Mouse (Mus musculus) spleen, adult 12 weeks (tissue): ENCODE measurements around the gene Igdcc4.
"Not testable (repeated sequence)": the region's sequence is repeated elsewhere in the genome, so short reads cannot be mapped to it uniquely, and the experiment has no call there.

Source experiments
- DNase-seq: peaks from one replicate; pipeline ENCODE4 v3.0.0; 2022; ENCODE audit warnings: low spot score

The Igdcc4 gene

DNA sequence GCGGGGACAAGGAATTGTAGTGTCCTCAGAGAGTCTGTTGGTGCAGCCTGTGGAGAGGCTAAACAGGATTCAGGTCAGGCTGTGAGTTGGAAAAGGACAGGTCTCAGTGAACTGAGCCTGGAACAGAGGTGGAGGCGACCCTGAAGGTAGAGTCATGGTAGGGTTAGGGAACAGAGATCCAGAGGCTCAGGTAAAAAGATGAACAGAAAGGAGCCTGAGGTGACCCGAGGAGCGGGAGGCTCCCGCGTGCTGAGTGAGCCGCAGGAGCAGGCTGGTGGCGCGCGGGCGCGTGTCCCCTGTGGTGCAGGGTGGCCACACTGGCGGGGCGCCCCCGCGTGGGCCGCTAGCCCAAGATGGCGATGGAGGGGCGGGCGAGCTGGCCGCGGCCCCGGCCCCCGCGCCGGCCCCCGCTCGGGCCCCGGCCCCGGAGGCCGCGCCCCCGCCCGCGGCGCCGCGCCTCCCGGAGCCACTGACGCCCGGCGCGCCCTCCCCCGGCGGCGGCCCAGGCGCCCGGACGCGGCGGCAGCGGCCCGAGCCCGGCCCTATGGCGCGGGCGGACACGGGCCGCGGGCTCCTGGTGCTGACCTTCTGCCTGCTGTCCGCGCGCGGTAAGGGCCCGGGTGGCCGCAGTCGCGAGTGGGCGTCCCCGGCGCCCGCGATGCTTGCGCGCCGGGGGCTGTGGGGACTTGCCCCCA, at the start of gene Igdcc4:
Igdcc4 (plus strand) TSS at position 496 of the 695 bp plus-strand sequence.
- no peak for DNase-seq

- DNase-seq: no peak
Observed at GRCm38 (mm10) chr9:65064251-65064650, 37.0 kb upstream of the Igdcc4 start.

GRCm38 (mm10) chr9:65070587-65070986, 30.7 kb upstream of the Igdcc4 start:
- DNase-seq: no peak

GRCm38 (mm10) chr9:65073555-65073954, 27.7 kb upstream of the Igdcc4 start:
- DNase-seq: no peak

DNA sequence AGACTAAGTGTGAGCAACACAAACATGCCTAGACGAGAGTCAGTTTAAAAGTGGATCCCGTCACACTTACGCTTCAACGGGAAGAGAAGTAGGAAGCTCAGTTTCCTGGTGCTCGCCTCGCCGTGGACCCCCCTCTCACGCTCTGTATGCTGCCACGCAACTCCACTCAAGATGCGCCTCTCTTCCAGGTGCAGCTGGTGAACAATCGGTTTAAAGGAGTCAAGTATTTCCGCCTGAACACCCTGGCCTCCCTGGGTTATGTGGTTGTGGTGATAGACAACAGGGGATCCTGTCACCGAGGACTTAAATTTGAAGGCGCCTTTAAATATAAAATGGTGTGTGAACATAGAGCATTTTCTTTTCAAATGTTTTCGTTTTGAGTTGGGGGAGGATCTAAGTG, 27.0 kb upstream of the Igdcc4 start:
- DNase-seq: no peak

- DNase-seq: no peak
Observed at GRCm38 (mm10) chr9:65074855-65075493, 26.3 kb upstream of the Igdcc4 start.

DNA sequence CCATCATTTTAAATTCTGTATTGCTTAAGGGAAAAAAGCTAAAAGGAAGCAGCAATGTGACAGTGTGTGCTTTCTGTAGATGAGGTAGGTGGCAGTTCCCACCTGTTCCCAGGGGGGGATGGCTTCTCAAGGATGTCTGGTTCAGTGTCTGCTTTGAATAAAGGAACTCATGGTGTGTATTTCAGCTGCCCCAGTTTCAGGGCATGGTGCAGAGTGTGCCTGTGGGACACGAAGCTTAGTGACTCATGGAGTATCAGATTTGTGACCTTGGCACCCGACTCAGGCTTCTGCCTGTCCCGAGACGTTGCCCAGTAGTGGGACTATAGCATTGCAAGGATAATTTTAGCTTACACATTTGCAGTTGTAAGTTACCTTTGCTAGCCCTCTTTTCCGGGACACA, 23.8 kb upstream of the Igdcc4 start:
- DNase-seq: no peak

DNA sequence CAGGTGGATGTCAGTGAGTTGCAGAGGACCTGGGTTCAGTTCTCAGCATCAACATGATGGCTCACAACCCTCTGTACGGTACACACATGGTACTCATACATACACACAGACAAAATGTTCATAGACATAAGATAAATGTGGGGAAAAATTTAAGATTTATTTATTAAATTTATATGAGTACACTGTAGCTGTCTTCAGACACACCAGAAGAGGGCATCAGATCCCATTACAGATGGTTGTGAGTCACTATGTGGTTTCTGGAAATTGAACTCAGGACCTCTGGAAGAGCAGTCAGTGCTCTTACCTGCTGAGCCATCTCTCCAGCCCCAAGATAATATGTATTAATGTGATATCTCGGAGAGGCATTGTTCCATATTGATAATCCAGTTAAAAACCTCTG, 21.1 kb upstream of the Igdcc4 start:
- DNase-seq: not testable (repeated sequence)

DNA sequence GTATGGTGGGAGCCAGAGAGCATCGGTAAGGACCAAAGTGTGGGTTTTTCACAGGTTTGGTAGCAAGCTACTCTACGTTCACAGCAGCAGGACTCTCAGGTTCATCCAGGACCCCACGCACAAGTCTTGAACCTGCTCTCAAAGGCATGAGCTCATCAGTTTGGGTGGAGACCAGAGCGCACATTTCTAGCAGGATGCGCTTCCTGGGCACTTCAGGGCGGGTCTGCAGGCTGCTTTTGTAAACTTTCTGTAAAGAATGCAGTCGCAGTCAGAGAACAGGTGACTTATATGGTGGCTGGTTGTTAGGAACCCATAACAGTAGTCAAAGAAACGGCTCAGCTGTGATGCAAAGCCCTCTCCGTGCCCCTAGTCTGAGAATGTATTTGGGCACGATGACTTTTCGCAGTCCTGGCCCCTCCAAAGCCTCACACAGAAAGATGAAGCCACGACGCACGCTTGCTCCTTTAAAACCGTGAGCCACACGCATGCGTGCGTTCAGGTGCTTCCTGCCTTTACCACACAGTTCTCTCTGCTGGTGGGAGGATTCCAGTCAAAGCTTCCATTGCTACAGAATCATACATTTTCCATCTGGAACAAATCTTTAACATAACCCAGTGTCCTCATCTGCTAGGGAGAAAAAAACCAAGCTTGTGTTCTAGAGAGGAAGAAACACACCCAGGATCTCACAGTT, 18.1 kb upstream of the Igdcc4 start:
- no peak for DNase-seq

- no peak for DNase-seq
Observed at GRCm38 (mm10) chr9:65084198-65084807, 17.0 kb upstream of the Igdcc4 start.

DNA sequence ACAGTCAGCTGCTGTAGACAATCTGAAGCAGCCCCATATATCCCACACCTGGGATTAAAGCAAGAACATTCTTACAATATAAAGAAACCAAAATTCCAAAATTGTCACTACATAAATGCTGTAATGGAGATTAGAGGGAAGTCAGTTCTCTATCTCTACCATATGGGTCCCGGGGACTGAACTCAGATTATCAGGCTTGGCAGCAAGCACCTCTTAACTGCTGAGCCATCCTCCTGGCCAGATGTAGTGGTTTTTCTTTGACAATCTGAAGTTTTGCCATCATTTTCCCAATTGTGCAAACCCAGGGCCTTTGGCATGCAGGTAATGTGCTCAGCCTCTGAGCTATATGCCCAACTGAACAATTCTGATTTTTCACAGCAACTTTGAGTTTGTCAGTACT, 16.0 kb upstream of the Igdcc4 start:
- DNase-seq: no peak

GRCm38 (mm10) chr9:65086801-65087200, 14.5 kb upstream of the Igdcc4 start:
- DNase-seq: no peak

DNA sequence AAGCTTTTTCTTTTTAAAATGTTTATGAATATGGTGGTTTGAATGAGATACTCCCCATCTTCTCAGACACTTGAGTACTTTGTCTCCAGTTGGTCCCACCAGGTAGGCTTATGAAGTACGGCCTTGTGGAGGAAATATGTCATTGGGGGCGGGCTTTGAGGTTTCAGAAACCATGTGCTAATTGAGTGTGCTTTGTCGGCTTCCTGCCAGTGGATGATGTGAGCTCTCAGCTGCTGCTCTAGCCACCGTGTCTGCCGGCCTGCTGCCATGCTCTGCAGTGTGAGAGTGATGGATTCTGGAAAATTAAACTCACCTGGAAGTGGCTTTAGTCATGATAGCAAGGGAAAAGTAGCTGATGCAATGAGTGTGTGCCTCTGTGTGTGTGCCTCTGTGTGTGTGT, 13.8 kb upstream of the Igdcc4 start:
- no peak for DNase-seq

DNA sequence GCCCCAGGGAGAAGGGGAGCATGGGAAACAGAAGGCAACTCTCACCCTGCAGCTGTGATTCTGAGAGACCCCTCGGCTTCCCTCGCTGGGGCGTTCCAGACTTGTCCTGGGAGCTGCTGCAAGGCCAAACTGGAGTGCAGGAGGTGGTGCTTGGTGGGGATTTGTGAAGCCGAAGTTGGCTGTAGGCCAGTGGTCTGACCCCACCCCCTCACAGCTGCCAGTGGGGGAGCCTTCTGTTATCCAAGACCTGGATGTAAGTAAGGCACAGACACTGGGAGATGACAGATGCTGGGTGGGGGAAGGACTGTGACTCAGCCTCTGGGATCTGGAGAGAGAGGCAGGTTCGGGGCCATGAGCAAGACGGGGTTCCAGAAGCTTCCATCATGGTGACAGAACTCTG, 7.0 kb upstream of the Igdcc4 start:
- DNase-seq: no peak

GRCm38 (mm10) chr9:65101686-65102376, 545 bp downstream of the Igdcc4 start:
- DNase-seq: no peak

DNA sequence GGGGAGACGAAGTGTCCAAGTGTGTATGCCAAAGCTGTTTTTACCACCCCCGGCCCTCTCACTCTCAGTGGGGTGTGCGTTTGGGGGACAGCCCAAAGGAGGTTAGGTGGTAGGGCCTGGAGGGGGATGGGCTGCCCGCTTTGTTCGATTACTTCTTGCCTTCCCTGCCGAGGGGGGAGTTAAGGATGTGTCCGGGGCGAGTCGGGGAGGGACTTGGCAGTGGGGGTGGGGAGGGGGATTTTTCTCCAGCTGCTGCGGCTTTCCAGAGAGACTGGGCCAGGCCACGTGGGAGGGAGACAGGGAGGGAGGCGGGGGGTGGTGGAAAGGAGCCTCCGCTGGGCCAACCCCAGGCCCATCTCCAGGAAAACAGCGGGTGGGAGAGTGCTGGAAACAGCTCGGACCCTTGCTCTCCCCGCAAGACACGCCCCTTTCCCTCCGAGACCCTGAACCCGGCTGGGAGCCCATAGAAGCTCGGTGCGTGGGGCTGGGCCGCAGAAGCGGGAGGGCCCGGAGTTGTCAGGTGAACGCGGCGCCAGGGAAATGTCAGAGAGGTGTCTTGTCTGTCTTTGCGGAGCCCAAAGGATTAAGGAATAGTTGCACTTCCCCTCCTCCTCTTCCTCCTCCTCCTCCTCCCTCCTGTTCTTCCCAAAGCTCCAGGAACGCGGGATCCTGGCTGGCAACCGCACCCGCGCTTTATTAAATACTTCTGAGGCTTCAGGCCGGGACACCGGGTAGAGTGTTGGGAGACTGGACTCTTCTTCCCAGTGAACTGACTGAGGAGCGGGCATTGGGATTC, 1.3 kb downstream of the Igdcc4 start:
- DNase-seq: no peak

- no peak for DNase-seq
Observed at GRCm38 (mm10) chr9:65103173-65103752, 2.0 kb downstream of the Igdcc4 start.

GRCm38 (mm10) chr9:65106821-65107220, 5.5 kb downstream of the Igdcc4 start:
- DNase-seq: no peak

- no peak for DNase-seq
Observed at GRCm38 (mm10) chr9:65107893-65108292, 6.6 kb downstream of the Igdcc4 start.

GRCm38 (mm10) chr9:65109132-65110072, 8.1 kb downstream of the Igdcc4 start:
- no peak for DNase-seq
